Mouse (Mus musculus) lung, postnatal 0 days (tissue): ENCODE data around the gene Crkl. TPM values are rescaled to one million over a fixed set of nuclear protein-coding genes. Genes with fewer than 3 reads are reported as not detected.

Experiments used
- ATAC-seq: fragments of 200-750 bp; cut with Nextera tagmentation; 2 replicates; pipeline ENCODE4 v1.8.0; 2017; ENCODE audit warnings: moderate library complexity
- DNase-seq: peaks from one replicate; pipeline ENCODE4 v3.0.0-alpha.2; 2016; ENCODE audit warnings: low spot score
- H3K27ac ChIP-seq: fragments of 300-500 bp; sonication (generic); 2 replicates; pipeline ENCODE4 v1.5.1; 2014; ENCODE audit warnings: antibody characterized with exemption, mild to moderate bottlenecking, low read length, mixed read lengths
- H3K27me3 ChIP-seq: fragments of 300-500 bp; sonication (generic); replicated peaks from 2 replicates; pipeline ENCODE4 v1.6.1; 2014; ENCODE audit warnings: low read length, mixed read lengths; ENCODE audit not compliant: insufficient read depth
- H3K36me3 ChIP-seq: fragments of 300-500 bp; sonication (generic); 2 replicates; pipeline ENCODE4 v1.6.1; 2014; ENCODE audit warnings: low read length, mixed read lengths; ENCODE audit not compliant: insufficient read depth
- H3K4me1 ChIP-seq: fragments of 300-500 bp; sonication (generic); 2 replicates; pipeline ENCODE4 v1.6.1; 2014; ENCODE audit warnings: antibody characterized with exemption, low read depth, low read length, mixed read lengths; ENCODE audit not compliant: insufficient read depth
- H3K4me2 ChIP-seq: fragments of 300-500 bp; sonication (generic); replicated peaks from 2 replicates; pipeline ENCODE4 v1.6.1; 2014; ENCODE audit warnings: low read depth, mild to moderate bottlenecking, low read length, moderate library complexity, mixed read lengths
- H3K4me3 ChIP-seq: fragments of 300-500 bp; sonication (generic); 2 replicates; pipeline ENCODE4 v1.5.1; 2014; ENCODE audit warnings: low read depth, low read length
- H3K9ac ChIP-seq: fragments of 300-500 bp; sonication (generic); replicated peaks from 2 replicates; pipeline ENCODE4 v1.6.1; 2014; ENCODE audit warnings: low read depth, mild to moderate bottlenecking
- H3K9me3 ChIP-seq: fragments of 300-500 bp; sonication (generic); 2 replicates; pipeline ENCODE4 v1.6.1; 2016; ENCODE audit warnings: low read length, mixed read lengths
- CTCF ChIP-seq: IDR thresholded peaks from 2 replicates; pipeline ENCODE4 v1.5.1; 2016; ENCODE audit warnings: antibody characterized with exemption, mild to moderate bottlenecking
- EP300 ChIP-seq: IDR thresholded peaks from 2 replicates; pipeline ENCODE4 v1.6.1; 2016; ENCODE audit warnings: antibody characterized with exemption, mild to moderate bottlenecking, control low read depth
- WGBS: fragments of 180-500 bp; shearing (Covaris S2); extraction: QIAGEN DNeasy Blood & Tissue Kit; methylation state at CpG from one replicate; pipeline ENCODE4 v1.1.7; 2014; 5-methylcytosine and 5-hydroxymethylcytosine counted together
- polyA plus RNA-seq: library from polyadenylated mRNA; unstranded; fragments of >200 nt; fragmentation: Nextera tagmentation; extraction: Ambion mirVana; gene quantifications from 2 replicates; pipeline ENCODE4 v1.2.1, GENCODE M21; 2015

Crkl gene
- polyA plus RNA-seq, 1 experiment from 2014 or later = 33.1 TPM

DNA sequence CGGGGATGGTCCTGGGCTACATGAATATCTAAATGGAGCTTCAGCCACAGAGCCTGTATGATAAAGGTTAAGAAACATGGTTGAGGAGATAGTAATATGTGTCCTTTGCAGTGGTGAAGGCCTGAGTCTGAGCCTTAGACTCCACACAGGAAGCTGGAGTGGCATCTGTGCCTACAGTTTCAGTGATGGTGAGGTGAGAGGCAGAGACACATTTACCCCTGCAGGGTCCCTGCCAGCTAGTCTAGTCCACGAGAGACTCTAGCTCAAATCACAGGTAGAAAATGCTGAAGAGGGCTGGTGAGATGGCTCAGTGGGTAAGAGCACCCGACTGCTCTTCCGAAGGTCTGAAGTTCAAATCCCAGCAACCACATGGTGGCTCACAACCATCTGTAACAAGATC is 23.5 kb downstream of the Crkl start:
- 0 out of 2 replicates have a peak, but pooled peaks cover 2% of the 10 kb centered on the region for H3K36me3 ChIP-seq
- no peak overlapping the region for H3K9ac ChIP-seq
- H3K27me3 ChIP-seq = no peaks in the 10 kb centered on the region
- DNase-seq (no peak), ATAC-seq (no peak)
- 93% methylated on average over 4 of the region's 4 CpGs for WGBS
- no peak overlapping the region for H3K4me3 ChIP-seq
- 0 out of 2 replicates have a peak, but pooled peaks cover 2% of the 10 kb centered on the region for H3K4me1 ChIP-seq
- no peak overlapping the region for H3K27ac ChIP-seq
- H3K4me2 ChIP-seq = no peak overlapping the region
- no peaks in the 10 kb centered on the region for H3K9me3 ChIP-seq
- no peak for TF ChIP-seq EP300
- TF ChIP-seq CTCF = no peak

DNA sequence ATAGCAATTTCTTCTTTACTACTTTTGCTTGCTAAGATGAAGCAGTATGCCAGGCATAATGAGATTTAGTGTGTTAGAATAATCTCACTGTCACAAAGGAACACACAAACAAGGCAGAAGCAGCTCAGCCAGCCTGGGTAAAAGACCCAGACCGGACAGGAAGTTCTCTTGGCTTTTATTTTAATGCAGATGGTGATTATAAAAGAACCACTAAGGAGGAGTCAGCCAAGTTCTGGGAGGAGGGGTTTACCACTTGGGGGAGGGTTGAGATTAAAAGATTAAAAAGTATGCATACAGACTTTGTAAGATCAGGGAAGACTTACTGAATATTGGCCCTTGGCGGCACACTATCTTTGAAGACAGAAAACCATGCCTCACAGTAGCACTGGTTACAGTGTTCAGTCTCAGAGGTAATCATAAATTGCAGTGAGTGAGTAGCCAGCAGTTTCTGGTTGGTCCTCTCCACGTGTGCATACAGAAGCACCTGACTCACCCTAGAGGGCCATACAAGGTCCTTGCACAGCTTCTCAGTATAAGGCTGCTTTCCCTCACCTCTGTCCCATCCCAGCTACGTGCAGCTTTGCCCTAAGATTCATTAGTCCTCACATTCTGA is 26.6 kb downstream of the Crkl start:
- WGBS = 71% methylated on average over 4 of the region's 4 CpGs
- TF ChIP-seq EP300 (no peak), CTCF (no peak)

DNA sequence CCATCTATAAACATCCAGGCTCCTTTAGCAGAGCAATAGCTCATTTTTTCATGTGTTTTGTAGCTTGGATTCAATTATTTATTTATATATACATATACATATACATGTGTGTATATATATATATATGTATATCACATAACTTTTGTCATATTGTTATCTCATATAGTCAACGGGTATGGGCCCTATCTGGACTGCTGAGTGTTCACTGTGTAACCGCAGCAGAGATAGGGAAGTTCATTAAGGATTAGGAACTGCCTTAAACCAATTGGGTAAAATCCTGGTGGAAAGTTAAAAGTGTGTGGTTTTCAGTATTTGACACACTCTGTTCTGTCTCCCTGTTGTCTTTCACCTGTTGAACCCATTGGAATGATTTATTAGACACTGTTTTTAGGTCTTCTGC is 29.7 kb downstream of the Crkl start:
- H3K36me3 ChIP-seq = peaks cover 16% of the 10 kb centered on the region; the same call in 1 of the 2 replicates
- no peak for TF ChIP-seq EP300

More for the DNA sequence above, 26.6 kb downstream of the Crkl start:
- Histone ChIP-seq H3K36me3 (no peaks in the 10 kb centered on the region), H3K27me3 (no peaks in the 10 kb centered on the region), H3K4me1 (0 out of 2 replicates have a peak, but pooled peaks cover 2% of the 10 kb centered on the region), H3K9ac (no peak overlapping the region), H3K4me3 (no peak overlapping the region), H3K4me2 (no peak overlapping the region), H3K9me3 (no peaks in the 10 kb centered on the region), H3K27ac (peak overlapping the region; percentile 20; the same call in 1 of the 2 replicates)
- no peak for DNase-seq
- peak; percentile 46 for ATAC-seq

DNA sequence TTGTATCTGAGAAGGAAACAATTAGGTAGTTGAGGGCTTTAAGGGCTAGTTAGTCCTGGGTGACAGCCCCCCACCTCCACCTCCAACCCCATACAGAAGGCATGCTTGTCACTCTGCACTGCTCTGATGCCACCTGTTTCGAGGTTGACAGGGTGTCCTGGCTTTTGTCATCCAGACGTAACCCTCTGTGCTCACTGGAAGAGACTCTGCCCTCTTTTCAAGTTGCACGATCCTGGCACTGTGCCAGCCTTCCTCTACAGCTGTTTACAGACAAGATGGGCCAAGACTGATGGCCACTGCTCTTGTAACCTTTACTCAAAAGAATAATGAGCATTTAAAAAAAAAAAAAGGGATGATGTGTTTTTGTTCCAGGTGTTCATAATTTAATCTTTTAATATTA is 34.7 kb downstream of the Crkl start:
- Histone ChIP-seq H3K36me3 (peaks cover 16% of the 10 kb centered on the region; the same call in 1 of the 2 replicates), H3K27me3 (no peaks in the 10 kb centered on the region), H3K9me3 (no peaks in the 10 kb centered on the region), H3K4me2 (no peak overlapping the region), H3K27ac (no peak overlapping the region), H3K4me1 (0 out of 2 replicates have a peak, but pooled peaks cover 3% of the 10 kb centered on the region), H3K4me3 (no peak overlapping the region), H3K9ac (no peak overlapping the region)
- TF ChIP-seq EP300 = no peak
- 25% methylated on average over 3 of the region's 3 CpGs for WGBS
- no peak for ATAC-seq
- DNase-seq = peak; percentile 45

More for the DNA sequence above, 29.7 kb downstream of the Crkl start:
- 79% methylated on average over 2 of the region's 2 CpGs for WGBS
- H3K9ac ChIP-seq = no peak overlapping the region
- no peaks in the 10 kb centered on the region for H3K27me3 ChIP-seq
- H3K9me3 ChIP-seq = no peaks in the 10 kb centered on the region
- H3K4me3 ChIP-seq = no peak overlapping the region
- 0 out of 2 replicates have a peak, but pooled peaks cover 4% of the 10 kb centered on the region for H3K4me1 ChIP-seq
- no peak for ATAC-seq
- H3K4me2 ChIP-seq = no peak overlapping the region
- no peak for DNase-seq
- H3K27ac ChIP-seq = no peak overlapping the region

DNA sequence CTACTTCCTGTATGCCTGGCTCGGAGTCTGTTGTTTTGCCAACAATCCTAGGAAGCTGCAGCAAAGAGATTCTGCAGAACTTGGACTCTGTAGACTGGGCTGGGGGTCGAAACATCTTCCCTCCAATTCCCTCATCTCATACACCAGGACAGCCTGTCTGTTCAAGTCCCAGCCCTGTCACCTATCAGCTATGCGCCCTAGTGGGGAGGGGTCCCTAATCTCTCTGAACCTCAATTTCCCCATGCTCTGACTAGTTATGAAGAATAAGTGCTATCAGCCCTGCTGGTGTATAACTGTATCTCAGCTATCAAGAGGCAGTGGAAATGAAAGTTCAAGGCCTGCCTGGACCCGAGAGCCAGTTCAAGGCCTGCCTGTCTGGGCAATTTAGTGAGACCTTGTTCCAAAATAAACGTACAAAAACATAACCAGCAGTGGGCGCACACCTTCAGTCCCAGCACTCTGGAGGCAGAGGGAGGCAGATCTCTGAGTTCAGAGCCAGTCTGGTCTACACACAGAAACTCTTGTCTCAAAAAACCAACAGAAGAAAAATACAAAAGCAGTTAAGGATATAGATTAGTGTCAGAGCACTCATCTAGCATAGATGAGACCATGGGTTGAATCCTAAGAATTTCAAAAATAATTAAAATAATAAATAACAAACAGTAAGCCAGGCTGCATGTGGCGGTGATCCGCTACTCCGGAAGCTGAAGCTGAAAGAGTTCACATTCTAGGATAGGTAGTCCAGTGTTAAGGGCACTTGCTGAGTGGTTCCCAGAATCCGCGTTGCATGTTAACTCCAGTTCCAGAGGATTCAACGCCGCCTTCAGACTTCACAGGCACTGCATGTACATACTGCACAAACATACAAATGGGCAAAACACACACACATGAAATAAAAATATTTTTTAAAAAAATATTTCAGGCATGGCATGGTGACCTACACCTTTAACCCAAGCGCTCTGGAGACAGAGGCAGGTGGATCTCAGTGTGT is 37.0 kb downstream of the Crkl start:
- TF ChIP-seq CTCF = peak; percentile 39
- no peak for TF ChIP-seq EP300
- Histone ChIP-seq H3K36me3 (peaks cover 13% of the 10 kb centered on the region; the same call in 1 of the 2 replicates), H3K27ac (no peak overlapping the region), H3K4me3 (peak overlapping the region; percentile 39; the same call in 1 of the 2 replicates), H3K27me3 (no peaks in the 10 kb centered on the region), H3K4me2 (peak overlapping the region; percentile 77), H3K4me1 (0 out of 2 replicates have a peak, but pooled peaks cover 3% of the 10 kb centered on the region), H3K9me3 (no peaks in the 10 kb centered on the region), H3K9ac (peak overlapping the region; percentile 39; the same call in 1 of the 2 replicates)
- WGBS = 39% methylated on average over 14 of the region's 14 CpGs
- ATAC-seq (peak; percentile 6; the same call in 1 of the 2 replicates), DNase-seq (no peak)
